Mouse (Mus musculus): ENCODE data around the gene Fgf3. TPM values are rescaled to one million over a fixed set of nuclear protein-coding genes. Genes with fewer than 3 reads are reported as not detected.

The Fgf3 gene
- under 1 TPM in 1 of 2 experiments, not detected in 1; 0.20 TPM for polyA plus RNA-seq (2017; shearing (Covaris generic))

DNA sequence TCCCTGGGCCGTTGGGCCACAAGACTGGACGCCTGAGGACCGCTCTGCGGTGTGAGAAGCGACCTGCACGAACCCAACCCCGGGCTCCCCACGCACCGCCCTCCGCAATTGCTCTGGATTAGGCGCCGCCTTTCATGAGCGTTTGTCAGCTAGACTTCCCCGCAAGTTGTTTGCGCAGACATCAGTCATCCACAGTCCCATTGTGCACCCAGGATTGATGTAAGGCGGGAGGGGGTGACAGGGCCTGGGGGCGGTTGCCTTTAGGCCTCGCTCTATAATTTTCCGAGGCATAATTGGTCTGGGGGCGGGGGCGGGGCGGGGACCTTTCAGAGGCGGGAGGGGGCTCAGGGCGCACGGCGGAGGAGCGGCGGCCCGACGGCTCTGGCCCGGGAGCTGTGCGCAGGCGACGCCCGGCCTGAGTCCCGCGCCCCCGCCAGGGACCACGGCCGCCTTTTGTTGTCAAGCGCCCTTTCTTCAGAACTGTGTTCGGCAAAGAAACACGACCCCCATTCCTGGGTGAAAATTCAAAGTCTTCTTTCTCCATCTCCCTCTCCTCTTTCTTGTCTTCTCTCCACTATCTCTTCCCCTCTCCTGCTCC, at the start of gene Fgf3:
Gene Fgf3 (plus strand): TSS at position 193 of the 598 bp plus-strand sequence.

DNA sequence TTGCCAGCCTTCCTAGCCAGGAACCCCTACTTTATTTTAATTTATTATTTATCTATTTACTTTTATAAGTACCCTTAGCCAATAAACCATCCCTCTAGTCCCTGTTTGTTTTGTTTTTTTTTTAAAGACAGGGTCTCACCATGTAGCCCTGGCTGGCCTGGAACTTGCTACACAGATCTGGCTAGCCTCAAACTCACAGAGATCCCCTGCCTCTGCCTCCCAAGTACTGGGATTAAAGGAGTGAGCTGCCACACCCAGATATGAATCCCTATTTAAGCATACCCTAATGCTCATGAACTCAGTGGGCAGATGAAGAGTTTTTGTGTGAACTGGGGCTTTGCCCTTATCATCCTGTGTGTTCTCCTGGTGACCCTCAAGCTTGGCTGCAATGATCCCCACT, 9.2 kb downstream of the Fgf3 start, which contains the start of gene Fgf4:
Gene Fgf4 (plus strand): TSS at position 301 of the 400 bp plus-strand sequence.

Other genes with a start within 250 kb of the Fgf3 start
- under 1 TPM in 1 of 2 experiments, not detected in 1; 0.32 TPM for gene Ano1, start 86.1 kb upstream of the Fgf3 start, polyA plus RNA-seq (2017; shearing (Covaris generic))
- under 1 TPM in 1 of 2 experiments, not detected in 1; 0.85 TPM for gene Fgf4, start 9.3 kb downstream of the Fgf3 start, polyA plus RNA-seq (2017; shearing (Covaris generic))
- gene Fgf15, start 58.4 kb downstream of the Fgf3 start, polyA plus RNA-seq (2017; shearing (Covaris generic)), result not detected
- gene LTO1, start 77.0 kb downstream of the Fgf3 start, polyA plus RNA-seq (2017; shearing (Covaris generic)), result 10 to 100 TPM; 19.3 to 24.7 TPM
- gene Ccnd1, start 101.8 kb downstream of the Fgf3 start, polyA plus RNA-seq (2017; shearing (Covaris generic)), result under 1 TPM; 0.11 to 0.20 TPM

Data from activated CD4-positive, CD25-positive, alpha-beta regulatory T cell (primary cell).